Comparison of ENCODE assay signal across 10 mouse cellular contexts in the genomic region with DNA sequence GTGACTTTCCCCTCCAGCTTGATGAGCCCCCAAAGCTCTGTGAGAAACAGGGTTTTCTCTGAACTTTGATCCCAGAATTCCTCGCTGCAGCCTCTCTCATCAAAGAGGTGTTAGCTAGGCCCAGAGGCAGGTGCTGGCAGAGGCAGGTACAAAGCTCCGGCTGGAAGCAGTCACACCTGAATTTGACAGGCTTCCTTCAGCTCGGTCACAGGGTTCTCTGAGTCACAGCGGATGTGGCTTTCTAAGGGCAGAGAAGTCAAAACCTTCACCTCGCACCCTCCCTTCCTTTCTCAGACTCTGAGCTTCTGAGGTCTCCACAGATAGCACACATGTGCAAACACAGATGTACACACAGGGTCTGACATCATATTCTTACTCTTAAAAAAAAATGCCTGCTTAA.
DNase-seq lines count a peak whose midpoint lies in the region; ATAC-seq and TF ChIP-seq lines count a peak whose summit lies in the region.
"Had no signal": no experiment of that assay in that cellular context is flagged by ENCODE, and none has a peak within 500 bp of the region (broad histone marks: within the 10 kb centered on the region; RNA-seq: fewer than 3 reads in every experiment).

No protein-coding gene starts in this region.

- no peak overlapping the region for H3K4me3 ChIP-seq in embryonic facial prominence, embryonic 15.5 days (replicated peaks)
- no peak overlapping the region for H3K4me3 ChIP-seq in small intestine, adult 2 months (ENCODE audit: low read depth, low read length)
- H3K4me3 ChIP-seq: embryonic facial prominence, embryonic 12.5 days had no signal

- no peak overlapping the region for H3K9ac ChIP-seq in embryonic facial prominence, embryonic 15.5 days
- H3K9ac ChIP-seq: embryonic facial prominence, embryonic 12.5 days had no signal

- peak overlapping the region; percentile 35; the same call in 1 of the 2 replicates for H3K27ac ChIP-seq in embryonic facial prominence, embryonic 15.5 days (replicated peaks)
- H3K27ac ChIP-seq in small intestine, adult 2 months (ENCODE audit: insufficient read depth, low read depth, low read length) = peak overlapping the region; percentile 62
- H3K27ac ChIP-seq: embryonic facial prominence, embryonic 12.5 days had no signal

- H3K27me3 ChIP-seq in embryonic facial prominence, embryonic 15.5 days = no peaks in the 10 kb centered on the region
- H3K27me3 ChIP-seq in small intestine, adult 2 months (ENCODE audit: control insufficient read depth, insufficient read depth, low read length) = no peaks in the 10 kb centered on the region
- H3K27me3 ChIP-seq: embryonic facial prominence, embryonic 12.5 days had no signal

- TF ChIP-seq POLR2A in small intestine, adult 2 months (IDR thresholded peaks at IDR 0.05; ENCODE audit: low read depth, low read length) = no peak

- H3K9me3 ChIP-seq in embryonic facial prominence, embryonic 15.5 days (replicated peaks) = no peaks in the 10 kb centered on the region
- H3K9me3 ChIP-seq: embryonic facial prominence, embryonic 12.5 days had no signal

- TF ChIP-seq CTCF in small intestine, adult 2 months (IDR thresholded peaks at IDR 0.05; ENCODE audit: extremely low read depth, insufficient read length, insufficient replicate concordance, low read depth, low read length) = no peak

- 63% methylated on average over 5 of the region's 5 CpGs for WGBS in embryonic facial prominence, embryonic 15.5 days
- WGBS in small intestine, adult 2 months = 32% methylated on average over 5 of the region's 5 CpGs

- H3K4me1 ChIP-seq in embryonic facial prominence, embryonic 15.5 days = peaks cover 22% of the 10 kb centered on the region
- peaks cover 16% of the 10 kb centered on the region for H3K4me1 ChIP-seq in small intestine, adult 2 months (ENCODE audit: control insufficient read depth, insufficient read depth, insufficient read length, low read length)

- peak; percentile 44 for DNase-seq in lung, postnatal 36 days
- DNase-seq in lung, adult 18-20 months = no peak
- DNase-seq in thymus, postnatal 36 days = peak; percentile 77 to 87
- no peak for DNase-seq in adrenal gland, adult 8-10 months
- DNase-seq in frontal cortex, postnatal 36 days (ENCODE audit: low spot score in 2 of 2) = no peak
- no peak for DNase-seq in urinary bladder, adult 2 months (ENCODE audit: low spot score)
- DNase-seq: lung, postnatal 14 days had no signal

- no peaks in the 10 kb centered on the region for H3K36me3 ChIP-seq in embryonic facial prominence, embryonic 15.5 days
- no peaks in the 10 kb centered on the region for H3K36me3 ChIP-seq in small intestine, adult 2 months (ENCODE audit: control insufficient read depth, insufficient read depth, low read length)
- H3K36me3 ChIP-seq: embryonic facial prominence, embryonic 12.5 days had no signal

- ATAC-seq in embryonic facial prominence, embryonic 15.5 days (ENCODE audit: insufficient number of reproducible peaks, low FRiP score, low TSS enrichment, low read depth) = no peak

- H3K4me2 ChIP-seq in embryonic facial prominence, embryonic 15.5 days (replicated peaks) = no peak overlapping the region
- H3K4me2 ChIP-seq: embryonic facial prominence, embryonic 12.5 days had no signal

Comparison
In these comparisons a context has a peak if more than half of its experiments do, and no peak if none do; other contexts are left out.
1. DNase-seq: peak in lung, postnatal 36 days (single experiment) and thymus, postnatal 36 days (2 of 2); none in lung, adult 18-20 months (0 of 2), adrenal gland, adult 8-10 months (single experiment), frontal cortex, postnatal 36 days (0 of 2) and urinary bladder, adult 2 months (single experiment).